Mouse (Mus musculus) limb, embryonic 14.5 days (tissue): ENCODE results near the gene Znhit6. TPM values are rescaled to one million over a fixed set of nuclear protein-coding genes. Genes with fewer than 3 reads are reported as not detected.

ENCODE experiments used
- ATAC-seq: fragments of 200-750 bp; cut with Nextera tagmentation; 2 replicates; pipeline ENCODE4 v1.8.0; 2017; ENCODE audit warnings: low read depth, moderate number of reproducible peaks, moderate TSS enrichment; ENCODE audit not compliant: low FRiP score
- DNase-seq: peaks from one replicate; pipeline ENCODE4 v3.0.0-alpha.2; 2015; ENCODE audit warnings: low spot score
- H3K27ac ChIP-seq: fragments of 300-500 bp; sonication (generic); replicated peaks from 2 replicates; pipeline ENCODE4 v1.5.1; 2014; ENCODE audit warnings: low read depth, mild to moderate bottlenecking, low read length, moderate library complexity, mixed read lengths
- H3K27me3 ChIP-seq: fragments of 300-500 bp; sonication (generic); 2 replicates; pipeline ENCODE4 v1.6.1; 2014; ENCODE audit warnings: low read length, mixed read lengths; ENCODE audit not compliant: control insufficient read depth, insufficient read depth
- H3K36me3 ChIP-seq: fragments of 300-500 bp; sonication (generic); 2 replicates; pipeline ENCODE4 v1.6.1; 2014; ENCODE audit warnings: mild to moderate bottlenecking, low read length, moderate library complexity, mixed read lengths; ENCODE audit not compliant: control insufficient read depth, insufficient read depth
- H3K4me1 ChIP-seq: fragments of 300-500 bp; sonication (generic); 2 replicates; pipeline ENCODE4 v1.6.1; 2014; ENCODE audit warnings: antibody characterized with exemption, low read length, mixed read lengths; ENCODE audit not compliant: control insufficient read depth, insufficient read depth
- H3K4me2 ChIP-seq: fragments of 300-500 bp; sonication (generic); replicated peaks from 2 replicates; pipeline ENCODE4 v1.6.1; 2014; ENCODE audit warnings: low read depth, mild to moderate bottlenecking, low read length, moderate library complexity; ENCODE audit not compliant: severe bottlenecking
- H3K4me3 ChIP-seq: fragments of 300-500 bp; sonication (generic); replicated peaks from 2 replicates; pipeline ENCODE4 v1.5.1; 2014; ENCODE audit warnings: low read length
- H3K9ac ChIP-seq: fragments of 300-500 bp; sonication (generic); 2 replicates; pipeline ENCODE4 v1.6.1; 2014; ENCODE audit warnings: mild to moderate bottlenecking, low read depth, low read length, moderate library complexity; ENCODE audit not compliant: severe bottlenecking
- H3K9me3 ChIP-seq: fragments of 300-500 bp; sonication (generic); 2 replicates; pipeline ENCODE4 v1.6.1; 2016; ENCODE audit warnings: low read length; ENCODE audit not compliant: control insufficient read depth
- POLR2A ChIP-seq: fragments of 200-500 bp; IDR thresholded peaks from 2 replicates; pipeline ENCODE4 v1.8.0; 2012; ENCODE audit warnings: inconsistent platforms, mild to moderate bottlenecking, moderate library complexity, borderline replicate concordance; ENCODE audit not compliant: insufficient read depth, insufficient read length; ENCODE audit errors: extremely low read depth
- WGBS: fragments of 180-500 bp; shearing (Covaris S2); extraction: QIAGEN DNeasy Blood & Tissue Kit; methylation state at CpG from one replicate; pipeline ENCODE4 v1.1.7; 2014; 5-methylcytosine and 5-hydroxymethylcytosine counted together
- polyA plus RNA-seq, 2 experiments: library from polyadenylated mRNA; depleted of rRNA in 1 of 2; stranded (reverse) in 1 of 2; unstranded in 1 of 2; fragments of >200 nt; fragmentation: Nextera tagmentation in 1 of 2; extraction: Ambion mirVana in 1 of 2; gene quantifications; 2 replicates each; pipeline versions ENCODE4 v1.2.1 to v1.2.3; 2012 to 2014

The Znhit6 gene
- polyA plus RNA-seq, 2 experiments, result 24.4 to 35.5 TPM

DNA sequence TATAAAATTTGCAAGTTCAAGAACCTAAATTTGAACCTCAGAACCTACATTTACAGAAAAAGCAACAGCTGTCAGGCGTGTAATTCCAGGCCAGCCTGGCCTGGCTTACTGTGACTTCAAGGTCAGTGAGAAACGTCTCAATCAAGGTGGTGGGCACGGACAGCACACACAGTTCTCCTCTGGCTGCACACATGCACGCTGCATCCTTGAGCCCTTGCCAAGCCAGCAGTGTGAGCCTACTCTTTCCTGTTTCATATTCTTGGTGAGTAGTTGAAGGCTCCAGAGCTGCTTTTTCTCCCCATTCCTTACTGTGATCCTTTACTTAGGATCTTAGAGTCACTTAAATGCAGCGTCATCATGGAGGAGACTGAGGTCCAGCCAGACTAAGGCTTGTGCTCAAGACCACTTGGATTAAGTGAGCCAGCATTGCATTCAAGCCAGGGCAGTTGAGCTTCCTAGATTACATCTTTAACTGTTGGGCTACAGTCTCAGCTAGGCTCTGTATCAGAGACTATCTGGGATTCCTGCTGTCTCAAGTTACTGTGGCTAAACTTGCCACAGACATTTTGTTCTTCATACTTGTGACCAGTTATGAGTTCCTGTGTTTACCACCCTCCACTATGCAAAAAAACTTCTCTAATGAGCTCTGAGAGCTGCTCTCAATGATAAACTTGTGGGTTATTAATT lies 29.6 kb downstream of the Znhit6 start:
- no peak overlapping the region for H3K27ac ChIP-seq
- TF ChIP-seq POLR2A, result no peak
- peaks cover 53% of the 10 kb centered on the region for H3K36me3 ChIP-seq
- WGBS, result 84% methylated on average over 5 of the region's 5 CpGs
- no peak for ATAC-seq
- H3K4me3 ChIP-seq, result no peak overlapping the region
- no peaks in the 10 kb centered on the region for H3K9me3 ChIP-seq
- H3K4me1 ChIP-seq, result peaks cover 12% of the 10 kb centered on the region
- no peak overlapping the region for H3K9ac ChIP-seq
- H3K27me3 ChIP-seq, result no peaks in the 10 kb centered on the region
- no peak for DNase-seq
- no peak overlapping the region for H3K4me2 ChIP-seq

DNA sequence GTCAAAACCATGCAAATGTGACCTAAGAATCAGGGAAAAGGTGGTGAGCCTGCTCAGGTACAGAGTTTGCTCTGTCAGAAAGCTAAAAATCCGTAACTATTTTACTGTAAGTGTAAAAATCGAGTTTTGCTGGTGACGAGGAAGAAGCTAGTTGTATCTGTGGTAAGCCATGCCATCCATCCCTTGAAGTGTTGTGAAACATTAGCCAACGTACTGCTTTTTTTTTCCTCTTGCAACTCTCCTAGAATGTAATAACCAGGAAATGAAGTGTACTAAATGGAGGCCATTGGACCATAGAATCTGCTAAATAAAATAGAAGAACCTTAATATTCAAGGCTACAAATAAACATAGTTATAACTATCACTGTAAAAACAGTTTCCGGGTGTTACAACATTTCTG lies 32.3 kb downstream of the Znhit6 start:
- no peak overlapping the region for H3K27ac ChIP-seq
- peaks cover under 1% of the 10 kb centered on the region; the same call in 1 of the 2 replicates for H3K4me1 ChIP-seq
- ATAC-seq (no peak), DNase-seq (no peak)
- H3K4me3 ChIP-seq, result no peak overlapping the region
- no peaks in the 10 kb centered on the region for H3K27me3 ChIP-seq
- H3K9ac ChIP-seq, result no peak overlapping the region
- TF ChIP-seq POLR2A, result no peak
- WGBS, result 86% methylated on average over 5 of the region's 5 CpGs
- H3K9me3 ChIP-seq, result no peaks in the 10 kb centered on the region
- H3K36me3 ChIP-seq, result peaks cover 32% of the 10 kb centered on the region
- no peak overlapping the region for H3K4me2 ChIP-seq

DNA sequence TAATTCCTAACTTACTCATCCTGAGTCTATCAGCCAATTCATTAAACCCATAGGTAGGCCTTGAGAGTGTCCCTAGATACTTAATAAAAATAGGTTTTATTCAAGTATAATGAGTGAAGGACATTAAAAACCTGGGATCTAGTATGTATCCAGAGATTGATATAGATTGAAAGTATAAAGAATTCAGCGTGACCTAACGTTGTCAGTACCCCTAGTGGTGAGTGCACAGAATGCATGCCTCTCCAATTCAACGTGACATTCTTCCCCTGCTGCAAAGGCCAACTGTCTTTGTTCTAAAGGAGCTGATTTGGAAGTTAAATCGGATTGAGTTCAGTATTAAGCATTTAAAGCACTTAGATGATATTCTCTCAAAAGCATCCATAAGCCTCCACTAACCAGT lies 36.7 kb downstream of the Znhit6 start:
- Histone ChIP-seq H3K4me3 (no peak overlapping the region), H3K4me2 (no peak overlapping the region), H3K4me1 (peaks cover 23% of the 10 kb centered on the region), H3K27me3 (no peaks in the 10 kb centered on the region), H3K36me3 (no peaks in the 10 kb centered on the region), H3K9me3 (no peaks in the 10 kb centered on the region), H3K9ac (no peak overlapping the region), H3K27ac (no peak overlapping the region)
- ATAC-seq (no peak), DNase-seq (peak; percentile 64)
- TF ChIP-seq POLR2A, result no peak
- 27% methylated on average over 4 of the region's 4 CpGs for WGBS

DNA sequence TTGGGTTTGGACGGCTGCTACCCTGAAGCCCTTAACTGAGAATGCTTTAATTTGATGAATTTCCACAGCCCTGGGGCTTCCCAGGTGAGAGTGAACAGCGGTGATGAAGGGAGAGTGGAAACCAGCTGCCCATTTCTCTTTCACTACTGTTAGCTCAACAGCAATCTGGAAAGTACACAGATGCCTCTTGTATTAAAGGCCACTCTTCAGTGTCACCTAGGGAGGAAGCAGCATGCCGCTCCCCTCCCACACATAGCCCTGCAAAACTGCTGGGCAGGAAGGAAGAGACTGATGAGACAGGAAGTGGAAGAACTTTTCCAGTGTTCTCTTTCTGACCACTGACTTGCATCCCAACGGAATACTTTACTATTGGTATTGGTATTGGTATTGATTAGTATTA lies 37.2 kb downstream of the Znhit6 start:
- H3K4me2 ChIP-seq, result no peak overlapping the region
- 0 out of 2 replicates have a peak, but pooled peaks have one; percentile 19 for ATAC-seq
- H3K27me3 ChIP-seq, result no peaks in the 10 kb centered on the region
- no peak for DNase-seq
- H3K4me3 ChIP-seq, result no peak overlapping the region
- peaks cover 23% of the 10 kb centered on the region for H3K4me1 ChIP-seq
- no peaks in the 10 kb centered on the region for H3K9me3 ChIP-seq
- 61% methylated on average over 4 of the region's 4 CpGs for WGBS
- no peak for TF ChIP-seq POLR2A
- H3K36me3 ChIP-seq, result no peaks in the 10 kb centered on the region
- H3K27ac ChIP-seq, result no peak overlapping the region
- H3K9ac ChIP-seq, result no peak overlapping the region

DNA sequence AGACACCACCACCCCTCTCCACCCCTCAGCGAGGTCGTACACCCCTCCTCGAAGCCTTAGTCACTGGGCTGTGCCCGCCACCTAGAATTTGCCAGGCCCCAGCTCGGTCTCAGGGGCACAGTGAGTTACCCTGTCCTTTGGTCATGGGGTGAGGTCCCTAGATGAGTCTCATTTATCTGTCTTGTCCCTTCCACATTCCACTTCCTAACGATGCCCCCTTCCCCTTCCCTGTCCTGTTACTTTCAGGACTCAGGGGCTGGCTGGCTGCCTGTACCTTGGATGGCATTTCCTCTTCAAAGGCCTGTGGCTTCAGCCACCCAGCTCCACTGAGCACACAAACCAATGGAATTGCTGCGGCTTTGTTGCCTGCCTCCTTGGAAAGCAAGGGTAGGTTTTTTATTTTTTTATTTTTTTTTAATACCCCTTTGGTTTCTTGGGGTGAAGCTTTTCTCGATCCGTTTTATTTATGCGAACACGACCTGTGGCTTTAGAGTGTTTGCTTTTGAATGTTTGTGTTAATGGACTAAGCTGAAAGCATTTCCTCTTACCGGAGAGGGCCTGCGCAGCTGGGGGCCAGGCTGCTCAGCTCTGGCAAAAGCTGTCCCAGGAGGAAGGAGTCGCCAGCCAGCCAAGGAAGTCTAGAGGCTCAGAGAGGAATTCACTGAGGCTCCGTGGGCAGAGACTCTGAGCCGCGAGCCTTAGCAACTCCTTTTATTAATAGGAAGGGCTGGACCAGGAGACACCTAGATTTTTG lies 38.5 kb downstream of the Znhit6 start:
- Histone ChIP-seq H3K4me2 (peak overlapping the region; percentile 37), H3K9ac (no peak overlapping the region), H3K4me3 (no peak overlapping the region), H3K36me3 (no peaks in the 10 kb centered on the region), H3K9me3 (no peaks in the 10 kb centered on the region), H3K27ac (peak overlapping the region; percentile 65), H3K27me3 (no peaks in the 10 kb centered on the region), H3K4me1 (peaks cover 26% of the 10 kb centered on the region)
- ATAC-seq (peak; percentile 62), DNase-seq (peak; percentile 48)
- 11% methylated on average over 17 of the region's 17 CpGs for WGBS
- TF ChIP-seq POLR2A, result no peak
